Mouse (Mus musculus): ENCODE data around the gene Nrxn1. TPM values are rescaled to one million over a fixed set of nuclear protein-coding genes. Genes with fewer than 3 reads are reported as not detected.

The Nrxn1 gene
- polyA plus RNA-seq, 1 experiment from 2014 or later, result 13.7 TPM

DNA sequence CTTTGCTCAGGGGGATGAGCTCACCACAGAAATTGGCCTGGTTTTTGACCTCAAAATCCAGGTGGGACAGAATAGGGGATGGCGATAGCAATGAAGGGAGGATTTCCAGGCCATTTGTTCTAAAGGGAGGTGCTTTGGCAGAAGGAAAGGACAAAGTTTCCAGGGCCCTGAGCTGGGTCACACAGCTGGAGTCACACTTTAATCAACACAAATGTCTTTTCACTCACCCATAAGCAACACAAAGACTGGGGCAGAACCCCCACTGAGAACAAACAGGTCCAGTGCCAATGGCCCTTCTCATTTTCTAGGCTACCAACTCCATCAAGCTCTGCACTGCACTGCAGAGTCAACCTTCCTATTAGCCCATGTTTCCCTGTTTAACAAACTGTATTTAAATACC lies 249.0 kb downstream of the Nrxn1 start:
- WGBS, result 11% methylated on average over 1 of the region's 1 CpGs
- Histone ChIP-seq H3K27ac (ENCODE audit: low read depth, low read length) (no peak overlapping the region), H3K4me3 (ENCODE audit: low read depth, low read length) (no peak overlapping the region), H3K36me3 (ENCODE audit: control insufficient read depth, insufficient read depth, low read length) (no peaks in the 10 kb centered on the region), H3K4me2 (ENCODE audit: low read depth, low read length, severe bottlenecking) (no peak overlapping the region), H3K4me1 (replicated peaks; ENCODE audit: control insufficient read depth, insufficient read depth, low read length) (no peaks in the 10 kb centered on the region), H3K27me3 (ENCODE audit: control insufficient read depth, insufficient read depth, low read length) (no peaks in the 10 kb centered on the region), H3K9me3 (ENCODE audit: control insufficient read depth, low read length) (no peaks in the 10 kb centered on the region), H3K9ac (ENCODE audit: low read length) (no peak overlapping the region)
- DNase-seq (ENCODE audit: low spot score), result no peak
- no peak for ATAC-seq (replicated peaks; ENCODE audit: low FRiP score)

- Histone ChIP-seq H3K9ac (ENCODE audit: low read length) (no peak overlapping the region), H3K9me3 (ENCODE audit: control insufficient read depth, low read length) (no peaks in the 10 kb centered on the region), H3K27ac (ENCODE audit: low read depth, low read length) (no peak overlapping the region), H3K27me3 (ENCODE audit: control insufficient read depth, insufficient read depth, low read length) (no peaks in the 10 kb centered on the region), H3K4me1 (replicated peaks; ENCODE audit: control insufficient read depth, insufficient read depth, low read length) (no peaks in the 10 kb centered on the region), H3K36me3 (ENCODE audit: control insufficient read depth, insufficient read depth, low read length) (no peaks in the 10 kb centered on the region), H3K4me2 (ENCODE audit: low read depth, low read length, severe bottlenecking) (no peak overlapping the region), H3K4me3 (ENCODE audit: low read depth, low read length) (no peak overlapping the region)
- DNase-seq (ENCODE audit: low spot score) (no peak), ATAC-seq (replicated peaks; ENCODE audit: low FRiP score) (no peak)
These were observed 249.7 kb downstream of the Nrxn1 start for GRCm38 (mm10) chr17:90843072-90843611.

DNA sequence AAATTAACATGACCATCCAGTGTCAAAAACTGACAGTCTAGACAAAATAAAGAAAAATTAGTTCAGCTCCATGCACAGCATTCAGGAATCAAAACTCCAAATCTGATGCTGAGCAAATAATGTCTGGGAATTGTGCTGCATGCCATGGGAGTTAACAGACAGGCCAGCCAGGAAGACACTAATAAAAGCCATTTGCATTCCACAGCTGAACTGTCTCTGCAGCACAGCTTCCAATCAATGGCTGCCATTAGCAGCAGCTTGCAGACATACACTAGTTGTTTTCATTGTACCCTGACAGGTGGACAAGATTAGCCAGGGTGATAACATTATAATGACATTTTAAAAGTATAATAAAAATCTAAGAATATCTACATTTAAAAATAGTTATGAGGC lies 255.9 kb downstream of the Nrxn1 start:
- Histone ChIP-seq H3K36me3 (ENCODE audit: control insufficient read depth, insufficient read depth, low read length) (no peaks in the 10 kb centered on the region), H3K27me3 (ENCODE audit: control insufficient read depth, insufficient read depth, low read length) (no peaks in the 10 kb centered on the region), H3K9me3 (ENCODE audit: control insufficient read depth, low read length) (no peaks in the 10 kb centered on the region), H3K4me1 (replicated peaks; ENCODE audit: control insufficient read depth, insufficient read depth, low read length) (no peaks in the 10 kb centered on the region), H3K4me3 (ENCODE audit: low read depth, low read length) (no peak overlapping the region), H3K9ac (ENCODE audit: low read length) (no peak overlapping the region), H3K27ac (ENCODE audit: low read depth, low read length) (no peak overlapping the region; the same call in 1 of the 2 replicates), H3K4me2 (ENCODE audit: low read depth, low read length, severe bottlenecking) (no peak overlapping the region)
- ATAC-seq (replicated peaks; ENCODE audit: low FRiP score), result peak; percentile 76
- DNase-seq (ENCODE audit: low spot score), result no peak

DNA sequence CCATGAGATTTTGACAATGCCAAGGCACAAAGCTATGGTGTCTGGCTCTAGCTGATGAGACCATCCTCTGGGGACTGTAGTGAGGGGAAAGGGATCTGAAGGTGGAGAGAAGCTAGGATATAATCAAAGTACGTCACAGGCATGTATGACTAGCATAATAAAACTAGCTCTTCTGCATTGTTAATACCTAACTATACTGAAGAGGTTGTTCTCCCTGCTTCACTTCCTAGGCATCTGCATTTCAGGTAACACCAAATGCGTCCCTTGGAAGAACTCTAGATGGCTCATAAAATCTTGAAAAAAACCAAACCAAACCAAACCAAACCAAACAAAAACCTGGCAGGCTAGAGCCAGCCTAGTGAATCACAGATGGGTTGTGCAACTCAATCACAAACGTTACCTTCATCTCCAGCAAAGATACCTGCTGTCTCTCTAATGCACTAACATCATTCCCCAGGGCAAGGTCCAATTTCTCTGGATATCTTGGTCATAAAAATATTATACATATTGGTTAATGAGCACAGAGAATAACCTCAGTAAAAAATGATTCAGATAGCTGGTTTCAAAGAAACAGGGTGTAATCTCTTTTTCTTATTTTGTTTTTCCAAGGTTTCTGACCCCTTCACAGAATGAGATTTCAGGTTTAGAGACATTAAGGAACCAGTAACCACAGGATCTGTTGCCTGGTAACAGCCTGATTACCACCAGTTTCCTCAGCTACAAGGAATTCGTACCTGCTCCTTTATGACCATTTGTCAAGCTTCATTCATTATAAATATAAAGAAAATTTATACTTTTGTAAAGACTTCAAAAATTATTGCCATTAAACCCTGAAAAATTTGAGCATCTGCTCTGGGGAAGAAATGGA lies 256.5 kb downstream of the Nrxn1 start:
- DNase-seq (ENCODE audit: low spot score), result no peak
- 66% methylated on average over 4 of the region's 4 CpGs for WGBS
- no peak for ATAC-seq (replicated peaks; ENCODE audit: low FRiP score)

DNA sequence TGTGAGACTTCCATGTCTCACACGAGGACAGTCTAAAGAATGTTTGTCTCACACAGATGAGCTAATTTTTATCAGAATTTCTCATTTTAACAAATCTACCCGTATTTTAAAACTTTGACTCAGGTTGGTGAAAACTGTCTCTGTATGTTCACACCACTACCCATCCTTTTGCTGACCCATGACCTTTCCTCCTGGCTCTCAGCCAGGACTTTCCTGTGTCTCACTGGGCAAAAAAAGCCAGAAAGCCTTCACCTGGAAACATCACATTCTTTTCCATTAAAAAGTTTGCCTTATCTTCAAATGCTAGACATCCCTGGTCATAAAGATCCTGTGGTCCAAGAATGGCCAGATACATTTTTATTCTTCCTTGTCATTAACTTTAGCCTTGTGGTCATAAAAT lies 274.5 kb downstream of the Nrxn1 start:
- H3K36me3 ChIP-seq (ENCODE audit: control insufficient read depth, insufficient read depth, low read length), result no peaks in the 10 kb centered on the region
- no peak overlapping the region for H3K4me2 ChIP-seq (ENCODE audit: low read depth, low read length, severe bottlenecking)
- H3K27me3 ChIP-seq (ENCODE audit: control insufficient read depth, insufficient read depth, low read length), result no peaks in the 10 kb centered on the region
- no peak overlapping the region for H3K4me3 ChIP-seq (ENCODE audit: low read depth, low read length)
- H3K9ac ChIP-seq (ENCODE audit: low read length), result no peak overlapping the region
- DNase-seq (ENCODE audit: low spot score) (no peak), ATAC-seq (replicated peaks; ENCODE audit: low FRiP score) (no peak)
- no peaks in the 10 kb centered on the region for H3K9me3 ChIP-seq (ENCODE audit: control insufficient read depth, low read length)
- no peaks in the 10 kb centered on the region for H3K4me1 ChIP-seq (replicated peaks; ENCODE audit: control insufficient read depth, insufficient read depth, low read length)
- H3K27ac ChIP-seq (ENCODE audit: low read depth, low read length), result no peak overlapping the region
- WGBS, result 80% methylated on average over 2 of the region's 2 CpGs

More for the DNA sequence above, 256.5 kb downstream of the Nrxn1 start:
- Histone ChIP-seq H3K36me3 (ENCODE audit: control insufficient read depth, insufficient read depth, low read length) (no peaks in the 10 kb centered on the region), H3K4me1 (replicated peaks; ENCODE audit: control insufficient read depth, insufficient read depth, low read length) (no peaks in the 10 kb centered on the region), H3K9ac (ENCODE audit: low read length) (no peak overlapping the region), H3K27ac (ENCODE audit: low read depth, low read length) (no peak overlapping the region; the same call in 1 of the 2 replicates), H3K9me3 (ENCODE audit: control insufficient read depth, low read length) (no peaks in the 10 kb centered on the region), H3K4me2 (ENCODE audit: low read depth, low read length, severe bottlenecking) (no peak overlapping the region), H3K27me3 (ENCODE audit: control insufficient read depth, insufficient read depth, low read length) (no peaks in the 10 kb centered on the region), H3K4me3 (ENCODE audit: low read depth, low read length) (no peak overlapping the region)

DNA sequence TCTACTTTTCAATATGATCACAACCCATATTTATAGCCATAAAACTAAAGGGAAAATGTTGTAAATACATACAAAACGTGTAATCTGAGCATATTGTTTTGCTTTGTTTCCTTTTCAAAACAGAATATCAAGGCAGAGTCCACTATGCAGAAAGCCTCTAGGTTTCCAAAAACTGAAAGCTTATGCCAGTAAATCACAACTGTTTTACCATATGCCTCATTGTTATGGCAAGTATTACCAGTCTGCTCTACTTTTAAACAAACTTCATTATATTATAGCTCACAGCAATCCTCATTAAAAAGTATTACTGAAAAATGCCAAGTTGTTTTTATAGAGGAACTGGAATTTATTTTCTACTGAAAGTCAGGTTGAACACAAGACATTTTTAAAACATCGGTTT lies 275.0 kb downstream of the Nrxn1 start:
- WGBS, result 82% methylated on average over 2 of the region's 2 CpGs
- Histone ChIP-seq H3K4me1 (replicated peaks; ENCODE audit: control insufficient read depth, insufficient read depth, low read length) (no peaks in the 10 kb centered on the region), H3K27ac (ENCODE audit: low read depth, low read length) (no peak overlapping the region), H3K9me3 (ENCODE audit: control insufficient read depth, low read length) (no peaks in the 10 kb centered on the region), H3K4me3 (ENCODE audit: low read depth, low read length) (no peak overlapping the region), H3K36me3 (ENCODE audit: control insufficient read depth, insufficient read depth, low read length) (no peaks in the 10 kb centered on the region), H3K4me2 (ENCODE audit: low read depth, low read length, severe bottlenecking) (no peak overlapping the region), H3K9ac (ENCODE audit: low read length) (no peak overlapping the region), H3K27me3 (ENCODE audit: control insufficient read depth, insufficient read depth, low read length) (no peaks in the 10 kb centered on the region)
- no peak for ATAC-seq (replicated peaks; ENCODE audit: low FRiP score)
- DNase-seq (ENCODE audit: low spot score), result no peak

GRCm38 (mm10) chr17:90815306-90815705 lies 277.6 kb downstream of the Nrxn1 start:
- H3K27me3 ChIP-seq (ENCODE audit: control insufficient read depth, insufficient read depth, low read length), result no peaks in the 10 kb centered on the region
- DNase-seq (ENCODE audit: low spot score) (no peak), ATAC-seq (replicated peaks; ENCODE audit: low FRiP score) (no peak)
- no peaks in the 10 kb centered on the region for H3K36me3 ChIP-seq (ENCODE audit: control insufficient read depth, insufficient read depth, low read length)
- no peaks in the 10 kb centered on the region for H3K4me1 ChIP-seq (replicated peaks; ENCODE audit: control insufficient read depth, insufficient read depth, low read length)
- no peak overlapping the region for H3K4me2 ChIP-seq (ENCODE audit: low read depth, low read length, severe bottlenecking)
- no peak overlapping the region for H3K4me3 ChIP-seq (ENCODE audit: low read depth, low read length)
- H3K9me3 ChIP-seq (ENCODE audit: control insufficient read depth, low read length), result no peaks in the 10 kb centered on the region
- no peak overlapping the region for H3K9ac ChIP-seq (ENCODE audit: low read length)
- WGBS, result 92% methylated on average over 1 of the region's 1 CpGs
- no peak overlapping the region for H3K27ac ChIP-seq (ENCODE audit: low read depth, low read length)

- H3K27me3 ChIP-seq (ENCODE audit: control insufficient read depth, insufficient read depth, low read length), result no peaks in the 10 kb centered on the region
- H3K36me3 ChIP-seq (ENCODE audit: control insufficient read depth, insufficient read depth, low read length), result no peaks in the 10 kb centered on the region
- ATAC-seq (replicated peaks; ENCODE audit: low FRiP score) (no peak), DNase-seq (ENCODE audit: low spot score) (no peak)
- H3K27ac ChIP-seq (ENCODE audit: low read depth, low read length), result no peak overlapping the region
- H3K4me1 ChIP-seq (replicated peaks; ENCODE audit: control insufficient read depth, insufficient read depth, low read length), result no peaks in the 10 kb centered on the region
- H3K4me3 ChIP-seq (ENCODE audit: low read depth, low read length), result no peak overlapping the region
- no peak overlapping the region for H3K9ac ChIP-seq (ENCODE audit: low read length)
- H3K9me3 ChIP-seq (ENCODE audit: control insufficient read depth, low read length), result no peaks in the 10 kb centered on the region
- no peak overlapping the region for H3K4me2 ChIP-seq (ENCODE audit: low read depth, low read length, severe bottlenecking)
These were observed 279.1 kb downstream of the Nrxn1 start for GRCm38 (mm10) chr17:90813760-90814159.

GRCm38 (mm10) chr17:90812485-90812884 lies 280.4 kb downstream of the Nrxn1 start:
- no peaks in the 10 kb centered on the region for H3K36me3 ChIP-seq (ENCODE audit: control insufficient read depth, insufficient read depth, low read length)
- ATAC-seq (replicated peaks; ENCODE audit: low FRiP score), result no peak
- H3K4me2 ChIP-seq (ENCODE audit: low read depth, low read length, severe bottlenecking), result no peak overlapping the region
- no peaks in the 10 kb centered on the region for H3K9me3 ChIP-seq (ENCODE audit: control insufficient read depth, low read length)
- H3K4me1 ChIP-seq (replicated peaks; ENCODE audit: control insufficient read depth, insufficient read depth, low read length), result no peaks in the 10 kb centered on the region
- H3K4me3 ChIP-seq (ENCODE audit: low read depth, low read length), result no peak overlapping the region
- no peak overlapping the region for H3K9ac ChIP-seq (ENCODE audit: low read length)
- H3K27ac ChIP-seq (ENCODE audit: low read depth, low read length), result no peak overlapping the region
- 93% methylated on average over 2 of the region's 2 CpGs for WGBS
- no peak for DNase-seq (ENCODE audit: low spot score)
- H3K27me3 ChIP-seq (ENCODE audit: control insufficient read depth, insufficient read depth, low read length), result no peaks in the 10 kb centered on the region

All from forebrain, embryonic 11.5 days (tissue).